Mouse (Mus musculus): ENCODE results near the gene Folr2. TPM values are rescaled to one million over a fixed set of nuclear protein-coding genes. Genes with fewer than 3 reads are reported as not detected.

The Folr2 gene
- polyA plus RNA-seq, 1 experiment from 2014 or later, result 2.1 TPM

DNA sequence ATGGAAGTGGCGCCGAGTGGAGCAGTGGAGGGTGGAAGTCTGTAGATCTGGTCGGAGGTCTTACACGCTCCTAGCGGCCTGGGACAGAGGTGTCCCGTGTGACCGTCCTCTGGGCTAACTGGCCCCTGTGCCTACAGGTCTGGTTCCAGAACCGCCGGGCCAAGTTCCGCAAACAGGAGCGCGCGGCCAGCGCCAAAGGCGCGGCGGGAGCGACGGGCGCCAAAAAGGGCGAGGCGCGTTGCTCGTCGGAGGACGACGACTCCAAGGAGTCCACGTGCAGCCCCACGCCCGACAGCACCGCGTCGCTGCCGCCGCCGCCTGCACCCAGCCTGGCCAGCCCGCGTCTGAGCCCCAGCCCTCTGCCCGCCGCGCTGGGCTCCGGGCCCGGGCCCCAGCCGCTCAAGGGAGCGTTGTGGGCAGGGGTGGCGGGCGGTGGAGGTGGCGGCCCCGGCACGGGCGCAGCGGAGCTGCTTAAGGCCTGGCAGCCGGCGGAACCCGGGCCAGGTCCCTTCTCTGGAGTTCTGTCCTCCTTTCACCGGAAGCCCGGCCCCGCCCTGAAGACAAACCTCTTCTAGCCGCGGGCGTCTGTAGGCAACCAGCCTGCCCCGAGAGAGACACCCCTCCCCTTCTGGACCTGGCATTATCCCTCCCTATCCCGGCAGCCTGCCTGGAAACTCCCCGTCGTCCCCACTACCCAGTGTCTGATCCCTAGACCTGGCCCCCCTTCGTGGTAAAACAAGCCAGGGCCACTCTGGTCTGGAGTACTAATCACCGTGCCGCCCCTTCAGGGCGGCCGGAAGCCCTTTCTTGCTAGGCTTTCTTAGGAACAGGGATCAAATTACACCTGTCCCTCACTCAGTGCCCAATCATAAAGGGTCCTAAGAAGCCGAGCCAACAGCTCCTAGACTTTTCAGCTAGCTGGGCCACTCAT, 35.2 kb downstream of the Folr2 start:
- H3K9ac ChIP-seq (ENCODE audit: low read depth, low read length), result peak overlapping the region; percentile 54
- WGBS, result under 1% methylated on average over 57 of the region's 71 CpGs
- peaks cover 65% of the 10 kb centered on the region for H3K27me3 ChIP-seq (ENCODE audit: control insufficient read depth, insufficient read depth, low read length)
- H3K4me3 ChIP-seq (ENCODE audit: low read depth, low read length), result peak overlapping the region; percentile 34
- peaks cover 5% of the 10 kb centered on the region; the same call in 1 of the 2 replicates for H3K4me1 ChIP-seq (replicated peaks; ENCODE audit: control insufficient read depth, insufficient read depth, low read length)
- 0 out of 2 replicates have a peak, but pooled peaks cover 3% of the 10 kb centered on the region for H3K36me3 ChIP-seq (ENCODE audit: control insufficient read depth, insufficient read depth, low read length)
- peak overlapping the region; percentile 25; the same call in 1 of the 2 replicates for H3K27ac ChIP-seq (ENCODE audit: low read depth, low read length)
- H3K4me2 ChIP-seq (replicated peaks; ENCODE audit: low read depth, low read length), result peak overlapping the region; percentile 71
- ATAC-seq (ENCODE audit: low FRiP score) (peak; percentile 51), DNase-seq (ENCODE audit: low spot score) (peak; percentile 73)
- H3K9me3 ChIP-seq (ENCODE audit: control insufficient read depth, low read length), result no peaks in the 10 kb centered on the region

DNA sequence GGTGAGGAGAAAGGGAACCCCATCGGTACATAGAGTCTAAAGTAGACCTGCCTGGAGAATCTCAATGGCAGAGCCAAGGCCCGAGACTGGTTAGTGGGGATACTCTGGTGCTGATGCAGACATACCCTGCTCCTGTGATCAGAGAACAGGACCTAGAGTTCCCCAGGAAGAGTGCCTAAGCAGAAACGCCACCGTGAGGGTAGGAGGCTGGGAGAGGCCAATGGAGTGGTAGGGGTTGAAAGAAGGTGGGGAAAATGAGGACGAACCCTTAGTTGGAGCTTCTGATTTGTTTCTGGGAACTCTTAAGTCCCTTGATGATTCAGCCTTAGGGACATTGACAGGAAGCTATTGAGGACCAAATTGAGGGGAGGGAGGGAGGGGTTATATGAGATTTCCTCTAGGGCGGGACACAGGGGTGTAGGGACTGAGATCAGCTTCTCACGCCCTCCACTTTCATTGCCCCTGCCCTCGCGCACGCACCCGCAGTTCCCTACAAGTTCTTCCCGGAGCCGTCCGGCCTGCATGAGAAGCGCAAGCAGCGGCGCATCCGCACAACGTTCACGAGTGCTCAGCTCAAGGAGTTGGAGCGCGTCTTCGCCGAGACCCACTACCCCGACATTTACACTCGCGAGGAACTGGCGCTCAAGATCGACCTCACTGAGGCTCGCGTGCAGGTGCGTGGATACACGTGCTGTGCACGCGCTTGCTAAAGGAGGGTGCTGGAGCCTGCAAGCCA, 36.5 kb downstream of the Folr2 start:
- no peak for ATAC-seq (ENCODE audit: low FRiP score)
- H3K4me1 ChIP-seq (replicated peaks; ENCODE audit: control insufficient read depth, insufficient read depth, low read length), result peaks cover 5% of the 10 kb centered on the region; the same call in 1 of the 2 replicates
- H3K27me3 ChIP-seq (ENCODE audit: control insufficient read depth, insufficient read depth, low read length), result peaks cover 68% of the 10 kb centered on the region
- peak; percentile 36 for DNase-seq (ENCODE audit: low spot score)
- H3K4me3 ChIP-seq (ENCODE audit: low read depth, low read length), result peak overlapping the region; percentile 21
- H3K27ac ChIP-seq (ENCODE audit: low read depth, low read length), result no peak overlapping the region
- H3K36me3 ChIP-seq (ENCODE audit: control insufficient read depth, insufficient read depth, low read length), result no peaks in the 10 kb centered on the region
- 4% methylated on average over 35 of the region's 35 CpGs for WGBS
- H3K9ac ChIP-seq (ENCODE audit: low read depth, low read length), result no peak overlapping the region
- peak overlapping the region; percentile 28 for H3K4me2 ChIP-seq (replicated peaks; ENCODE audit: low read depth, low read length)
- no peaks in the 10 kb centered on the region for H3K9me3 ChIP-seq (ENCODE audit: control insufficient read depth, low read length)

DNA sequence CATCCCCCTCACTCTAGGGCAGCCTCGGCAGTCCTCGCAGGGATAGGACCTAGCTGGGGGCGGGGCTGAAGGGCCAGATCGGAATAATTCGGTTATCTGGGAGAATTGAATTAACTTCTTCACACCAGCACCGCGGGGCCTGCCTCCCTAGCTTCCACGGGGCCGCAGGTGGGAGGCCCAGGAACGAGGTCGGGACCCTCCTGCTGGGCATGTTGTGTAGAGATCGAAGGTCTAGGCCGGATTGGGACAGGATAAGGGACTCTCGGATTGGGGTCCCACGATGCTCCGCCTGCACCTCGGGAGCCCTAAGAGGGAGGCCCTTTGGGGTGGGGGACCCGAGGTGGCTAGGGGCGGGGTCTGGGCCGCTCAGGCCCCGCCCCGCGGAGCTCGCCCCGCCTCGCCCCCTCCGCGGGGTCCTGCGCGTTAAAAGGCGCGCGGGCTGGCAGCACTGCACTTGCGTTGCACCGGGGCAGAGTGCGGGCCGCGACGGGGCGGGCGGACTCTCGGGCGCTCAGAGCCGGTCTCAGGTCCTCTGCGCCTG, 39.1 kb downstream of the Folr2 start, which contains the start of gene Phox2a:
Gene Phox2a, plus strand, starts transcription at position 453 of the 541 bp plus-strand sequence.
- WGBS, result 0% methylated on average over 21 of the region's 45 CpGs
- ATAC-seq (ENCODE audit: low FRiP score), result peak; percentile 46
- H3K4me2 ChIP-seq (replicated peaks; ENCODE audit: low read depth, low read length), result peak within 1 kb of the TSS; percentile 39
- peaks cover 62% of the 10 kb centered on the region for H3K27me3 ChIP-seq (ENCODE audit: control insufficient read depth, insufficient read depth, low read length)
- peaks cover 5% of the 10 kb centered on the region; the same call in 1 of the 2 replicates for H3K4me1 ChIP-seq (replicated peaks; ENCODE audit: control insufficient read depth, insufficient read depth, low read length)
- peak within 1 kb of the TSS; percentile 31 for H3K4me3 ChIP-seq (ENCODE audit: low read depth, low read length)
- peak within 1 kb of the TSS; percentile 7; the same call in 1 of the 2 replicates for H3K9ac ChIP-seq (ENCODE audit: low read depth, low read length)
- no peaks in the 10 kb centered on the region for H3K9me3 ChIP-seq (ENCODE audit: control insufficient read depth, low read length)
- no peak within 1 kb of the TSS for H3K27ac ChIP-seq (ENCODE audit: low read depth, low read length)
- DNase-seq (ENCODE audit: low spot score), result peak; percentile 56
- H3K36me3 ChIP-seq (ENCODE audit: control insufficient read depth, insufficient read depth, low read length), result no peaks in the 10 kb centered on the region

Other genes with a start within 250 kb of the Folr2 start
- gene Clpb, start 193.6 kb downstream of the Folr2 start, polyA plus RNA-seq (2014; fragmentation: Nextera tagmentation; extraction: Ambion mirVana), result 29.4 and 34.1 TPM in 2 replicates
- gene Phox2a, start 38.9 kb downstream of the Folr2 start, polyA plus RNA-seq (2014; fragmentation: Nextera tagmentation; extraction: Ambion mirVana), result 5.2 and 6.3 TPM in 2 replicates
- gene Inppl1, start 19.0 kb downstream of the Folr2 start, polyA plus RNA-seq (2014; fragmentation: Nextera tagmentation; extraction: Ambion mirVana), result 22.5 and 25.2 TPM in 2 replicates
- gene Anapc15, start 6.5 kb upstream of the Folr2 start, polyA plus RNA-seq (2014; fragmentation: Nextera tagmentation; extraction: Ambion mirVana), result 90.2 and 91.3 TPM in 2 replicates
- gene Folr1, start 13.6 kb upstream of the Folr2 start, polyA plus RNA-seq (2014; fragmentation: Nextera tagmentation; extraction: Ambion mirVana), result 11.5 and 12.1 TPM in 2 replicates
- 127 TPM in 2 replicates for gene Lamtor1, start 48.7 kb upstream of the Folr2 start, polyA plus RNA-seq (2014; fragmentation: Nextera tagmentation; extraction: Ambion mirVana)
- gene Tomt, start 49.2 kb upstream of the Folr2 start, polyA plus RNA-seq (2014; fragmentation: Nextera tagmentation; extraction: Ambion mirVana), result 0.48 and 0.89 TPM in 2 replicates
- gene Lrrc51, start 76.7 kb upstream of the Folr2 start, polyA plus RNA-seq (2014; fragmentation: Nextera tagmentation; extraction: Ambion mirVana), result 11.4 and 12.2 TPM in 2 replicates
- gene Numa1, start 76.9 kb upstream of the Folr2 start, polyA plus RNA-seq (2014; fragmentation: Nextera tagmentation; extraction: Ambion mirVana), result 86.9 and 88.9 TPM in 2 replicates
- gene Il18bp, start 161.5 kb upstream of the Folr2 start, polyA plus RNA-seq (2014; fragmentation: Nextera tagmentation; extraction: Ambion mirVana), result 3.1 and 4.4 TPM in 2 replicates
- 27.1 and 29.8 TPM in 2 replicates for gene Rnf121, start 208.3 kb upstream of the Folr2 start, polyA plus RNA-seq (2014; fragmentation: Nextera tagmentation; extraction: Ambion mirVana)
- 19.5 and 23.3 TPM in 2 replicates for gene Xndc1, start 208.3 kb upstream of the Folr2 start, polyA plus RNA-seq (2014; fragmentation: Nextera tagmentation; extraction: Ambion mirVana)
- 1.0 and 2.0 TPM in 2 replicates for gene Xntrpc, start 208.5 kb upstream of the Folr2 start, polyA plus RNA-seq (2014; fragmentation: Nextera tagmentation; extraction: Ambion mirVana)
- gene Trpc2, start 225.9 kb upstream of the Folr2 start, polyA plus RNA-seq (2014; fragmentation: Nextera tagmentation; extraction: Ambion mirVana), result 0.28 and 0.42 TPM in 2 replicates
- gene Art1, start 244.5 kb upstream of the Folr2 start, polyA plus RNA-seq (2014; fragmentation: Nextera tagmentation; extraction: Ambion mirVana), result 0.88 and 0.96 TPM in 2 replicates